Mouse (Mus musculus) kidney, adult 2 months (tissue): Measurements from ENCODE around the gene Krt84. TPM values are rescaled to one million over a fixed set of nuclear protein-coding genes. Genes with fewer than 3 reads are reported as not detected.

Experiments
- DNase-seq: peaks from one replicate; pipeline ENCODE4 v3.0.0; 2021
- H3K27ac ChIP-seq: fragments of 200-500 bp; 2 replicates; pipeline ENCODE4 v1.5.1; 2012; ENCODE audit warnings: low read depth, low read length, control low read depth, inconsistent platforms; ENCODE audit not compliant: insufficient read depth
- H3K27me3 ChIP-seq: fragments of 200-500 bp; replicated peaks from 2 replicates; pipeline ENCODE4 v1.6.1; 2012; ENCODE audit warnings: mild to moderate bottlenecking, moderate library complexity, low read length, inconsistent platforms; ENCODE audit not compliant: control insufficient read depth, insufficient read depth
- H3K36me3 ChIP-seq: fragments of 200-500 bp; 2 replicates; pipeline ENCODE4 v1.6.1; 2012; ENCODE audit warnings: mild to moderate bottlenecking, moderate library complexity, low read length, inconsistent platforms; ENCODE audit not compliant: control insufficient read depth, insufficient read depth
- H3K4me1 ChIP-seq: fragments of 200-500 bp; 2 replicates; pipeline ENCODE4 v1.6.1; 2011; ENCODE audit warnings: low read length; ENCODE audit not compliant: control insufficient read depth, insufficient read depth
- H3K4me3 ChIP-seq: fragments of 200-500 bp; 2 replicates; pipeline ENCODE4 v1.5.1; 2011; ENCODE audit warnings: mild to moderate bottlenecking, low read depth, low read length, control low read depth; ENCODE audit not compliant: insufficient read depth
- CTCF ChIP-seq: fragments of 200-500 bp; conservative IDR thresholded peaks from 2 replicates; pipeline ENCODE4 v1.5.1; 2011; ENCODE audit warnings: low read depth, mild to moderate bottlenecking, control low read depth, low read length, moderate library complexity, mixed read lengths; ENCODE audit not compliant: insufficient read depth, insufficient read length
- POLR2A ChIP-seq: fragments of 200-500 bp; IDR thresholded peaks from one replicate; pipeline ENCODE4 v1.6.1; 2011; ENCODE audit warnings: low read depth, low read length, control low read depth
- WGBS: fragments of 180-500 bp; shearing (Covaris S2); methylation state at CpG from one replicate; pipeline ENCODE4 v1.1.7; 2018; 5-methylcytosine and 5-hydroxymethylcytosine counted together
- polyA plus RNA-seq: library from polyadenylated mRNA; depleted of rRNA; stranded (reverse); fragments of >200 nt; gene quantifications from 2 replicates; pipeline ENCODE4 v1.2.3, GENCODE M21; 2012

The Krt84 gene
- polyA plus RNA-seq, 1 experiment: not detected

- Histone ChIP-seq H3K4me3 (no peak overlapping the region), H3K4me1 (no peaks in the 10 kb centered on the region), H3K36me3 (no peaks in the 10 kb centered on the region), H3K27ac (no peak overlapping the region), H3K27me3 (no peaks in the 10 kb centered on the region)
- TF ChIP-seq CTCF (no peak), POLR2A (no peak)
- no peak for DNase-seq
- 82% methylated on average over 8 of the region's 8 CpGs for WGBS
Measured at GRCm38 (mm10) chr15:101495266-101495665, 37.4 kb downstream of the Krt84 start.

- no peaks in the 10 kb centered on the region for H3K4me1 ChIP-seq
- no peaks in the 10 kb centered on the region for H3K36me3 ChIP-seq
- H3K27ac ChIP-seq: no peak overlapping the region
- no peak overlapping the region for H3K4me3 ChIP-seq
- no peak for TF ChIP-seq CTCF
- no peak for TF ChIP-seq POLR2A
- no peaks in the 10 kb centered on the region for H3K27me3 ChIP-seq
- WGBS: 68% methylated on average over 1 of the region's 1 CpGs
- no peak for DNase-seq
Measured at GRCm38 (mm10) chr15:101494203-101494602, 38.4 kb downstream of the Krt84 start.

GRCm38 (mm10) chr15:101493713-101494112 is 38.9 kb downstream of the Krt84 start:
- no peak for TF ChIP-seq CTCF
- no peak for TF ChIP-seq POLR2A
- no peaks in the 10 kb centered on the region for H3K36me3 ChIP-seq
- H3K4me1 ChIP-seq: no peaks in the 10 kb centered on the region
- WGBS: 97% methylated on average over 6 of the region's 6 CpGs
- H3K27ac ChIP-seq: no peak overlapping the region
- no peak overlapping the region for H3K4me3 ChIP-seq
- H3K27me3 ChIP-seq: no peaks in the 10 kb centered on the region
- no peak for DNase-seq

GRCm38 (mm10) chr15:101492718-101493117 is 39.9 kb downstream of the Krt84 start:
- WGBS: 39% methylated on average over 8 of the region's 8 CpGs
- TF ChIP-seq POLR2A (no peak), CTCF (no peak)
- H3K4me1 ChIP-seq: no peaks in the 10 kb centered on the region
- no peaks in the 10 kb centered on the region for H3K27me3 ChIP-seq
- H3K4me3 ChIP-seq: no peak overlapping the region
- H3K36me3 ChIP-seq: no peaks in the 10 kb centered on the region
- DNase-seq: no peak
- no peak overlapping the region for H3K27ac ChIP-seq

GRCm38 (mm10) chr15:101491431-101491830 is 41.2 kb downstream of the Krt84 start, which contains the start of gene Krt83:
Gene Krt83, minus strand, starts transcription at chr15:101491512.
- H3K36me3 ChIP-seq: no peaks in the 10 kb centered on the region
- H3K27ac ChIP-seq: no peak within 1 kb of the TSS
- TF ChIP-seq POLR2A (no peak), CTCF (no peak)
- no peaks in the 10 kb centered on the region for H3K4me1 ChIP-seq
- no peaks in the 10 kb centered on the region for H3K27me3 ChIP-seq
- WGBS: 75% methylated on average over 6 of the region's 6 CpGs
- no peak within 1 kb of the TSS for H3K4me3 ChIP-seq
- no peak for DNase-seq

- no peaks in the 10 kb centered on the region for H3K36me3 ChIP-seq
- no peak overlapping the region for H3K27ac ChIP-seq
- no peaks in the 10 kb centered on the region for H3K4me1 ChIP-seq
- H3K27me3 ChIP-seq: no peaks in the 10 kb centered on the region
- H3K4me3 ChIP-seq: no peak overlapping the region
- TF ChIP-seq CTCF: no peak
- TF ChIP-seq POLR2A: no peak
- WGBS: 83% methylated on average over 11 of the region's 11 CpGs
- no peak for DNase-seq
Measured at GRCm38 (mm10) chr15:101485911-101486635, 46.5 kb downstream of the Krt84 start.

GRCm38 (mm10) chr15:101484939-101485338 is 47.7 kb downstream of the Krt84 start:
- Histone ChIP-seq H3K4me1 (no peaks in the 10 kb centered on the region), H3K27ac (no peak overlapping the region), H3K27me3 (no peaks in the 10 kb centered on the region), H3K36me3 (no peaks in the 10 kb centered on the region), H3K4me3 (no peak overlapping the region)
- DNase-seq: no peak
- TF ChIP-seq POLR2A: no peak
- TF ChIP-seq CTCF: no peak
- 88% methylated on average over 1 of the region's 1 CpGs for WGBS
